Mouse (Mus musculus): Measurements from ENCODE around the gene Gm49661. TPM values are rescaled to one million over a fixed set of nuclear protein-coding genes. Genes with fewer than 3 reads are reported as not detected.

Gm49661 gene
- polyA plus RNA-seq, 1 experiment from 2014 or later = not detected

DNA sequence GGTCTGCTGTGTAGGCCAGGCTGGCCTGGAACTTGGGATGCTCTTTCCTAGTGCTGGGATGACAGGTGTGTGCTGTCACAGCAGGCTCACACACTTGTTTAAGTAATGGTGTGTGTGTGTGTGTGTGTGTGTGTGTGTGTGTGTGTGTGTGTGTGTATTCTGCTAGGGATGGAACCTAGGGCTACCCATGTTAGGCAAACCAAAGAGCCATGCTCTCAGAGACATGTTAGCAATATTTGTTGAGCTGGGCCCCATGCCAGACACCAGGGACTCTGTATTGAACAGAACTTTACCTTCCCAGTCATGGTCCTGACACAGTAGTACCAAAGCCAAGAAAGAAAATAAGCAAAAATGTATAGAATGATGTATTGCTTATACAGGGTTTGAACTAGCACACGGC, 41.7 kb downstream of the Gm49661 start:
- peaks cover 15% of the 10 kb centered on the region for H3K27me3 ChIP-seq (ENCODE audit: control insufficient read depth, insufficient read depth, low read length)
- WGBS = 75% methylated on average over 1 of the region's 1 CpGs

DNA sequence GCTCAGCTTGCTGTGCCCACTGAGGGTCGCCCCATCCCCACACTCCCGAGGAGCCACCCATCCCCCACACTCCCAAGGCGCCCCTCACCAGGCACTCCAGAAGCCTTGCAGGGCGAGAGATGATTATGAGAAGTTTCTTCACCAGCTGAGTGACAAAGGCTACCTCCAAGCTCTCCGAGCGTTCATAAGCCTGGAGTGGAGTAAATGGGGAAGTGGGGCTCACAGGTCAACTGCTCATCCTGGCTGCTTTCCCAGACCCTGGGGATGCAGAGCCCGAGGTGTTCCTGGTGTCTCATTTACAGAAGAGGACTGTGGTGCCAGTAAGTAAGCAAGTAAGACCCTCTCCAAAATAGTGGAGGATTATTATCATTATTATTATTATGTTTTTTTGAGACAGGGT, 43.7 kb downstream of the Gm49661 start:
- no peak overlapping the region for H3K9ac ChIP-seq (replicated peaks; ENCODE audit: low read depth, low read length)
- peaks cover 13% of the 10 kb centered on the region for H3K27me3 ChIP-seq (ENCODE audit: control insufficient read depth, insufficient read depth, low read length)
- 60% methylated on average over 7 of the region's 7 CpGs for WGBS
- no peaks in the 10 kb centered on the region for H3K9me3 ChIP-seq (ENCODE audit: control insufficient read depth, low read depth, low read length)
- no peak overlapping the region for H3K4me3 ChIP-seq (ENCODE audit: low read depth, low read length)
- no peak for ATAC-seq (ENCODE audit: insufficient number of reproducible peaks, insufficient read depth, low FRiP score, low read depth)
- H3K27ac ChIP-seq (ENCODE audit: low read length) = no peak overlapping the region
- no peak overlapping the region for H3K4me2 ChIP-seq (replicated peaks; ENCODE audit: low read depth, low read length)
- 0 out of 2 replicates have a peak, but pooled peaks cover 2% of the 10 kb centered on the region for H3K4me1 ChIP-seq (ENCODE audit: control insufficient read depth, insufficient read depth, low read length)
- no peaks in the 10 kb centered on the region for H3K36me3 ChIP-seq (ENCODE audit: control insufficient read depth, insufficient read depth, low read length)

More for the DNA sequence above, 41.7 kb downstream of the Gm49661 start:
- H3K4me3 ChIP-seq (ENCODE audit: low read depth, low read length) = no peak overlapping the region
- H3K4me1 ChIP-seq (ENCODE audit: control insufficient read depth, insufficient read depth, low read length) = 0 out of 2 replicates have a peak, but pooled peaks cover 2% of the 10 kb centered on the region
- no peak overlapping the region for H3K9ac ChIP-seq (replicated peaks; ENCODE audit: low read depth, low read length)
- no peaks in the 10 kb centered on the region for H3K9me3 ChIP-seq (ENCODE audit: control insufficient read depth, low read depth, low read length)
- H3K27ac ChIP-seq (ENCODE audit: low read length) = no peak overlapping the region
- no peaks in the 10 kb centered on the region for H3K36me3 ChIP-seq (ENCODE audit: control insufficient read depth, insufficient read depth, low read length)
- no peak overlapping the region for H3K4me2 ChIP-seq (replicated peaks; ENCODE audit: low read depth, low read length)
- no peak for ATAC-seq (ENCODE audit: insufficient number of reproducible peaks, insufficient read depth, low FRiP score, low read depth)

DNA sequence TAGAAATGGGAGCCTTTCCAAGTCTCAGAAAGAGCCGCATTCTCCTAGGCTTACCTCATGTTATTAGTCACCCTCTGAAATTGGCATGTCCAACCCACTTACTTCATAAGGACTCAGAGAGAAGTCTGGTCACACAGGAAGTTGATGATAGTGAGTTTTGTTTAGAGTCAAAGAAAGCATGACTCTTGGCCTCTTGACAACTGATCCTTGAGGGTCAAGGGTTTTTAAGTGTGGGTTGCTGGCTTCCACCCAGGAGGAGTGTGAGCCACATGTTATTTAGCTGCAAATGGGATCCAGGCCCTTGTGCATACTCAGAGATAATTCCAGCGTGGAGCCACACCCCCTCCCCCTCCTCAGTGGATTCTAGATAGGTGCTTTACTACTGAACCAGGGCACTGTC, 47.6 kb downstream of the Gm49661 start:
- no peak overlapping the region for H3K4me2 ChIP-seq (replicated peaks; ENCODE audit: low read depth, low read length)
- H3K9me3 ChIP-seq (ENCODE audit: control insufficient read depth, low read depth, low read length) = no peaks in the 10 kb centered on the region
- no peak overlapping the region for H3K4me3 ChIP-seq (ENCODE audit: low read depth, low read length)
- WGBS = 75% methylated on average over 2 of the region's 2 CpGs
- H3K27ac ChIP-seq (ENCODE audit: low read length) = no peak overlapping the region
- H3K36me3 ChIP-seq (ENCODE audit: control insufficient read depth, insufficient read depth, low read length) = no peaks in the 10 kb centered on the region
- H3K27me3 ChIP-seq (ENCODE audit: control insufficient read depth, insufficient read depth, low read length) = 0 out of 2 replicates have a peak, but pooled peaks cover 1% of the 10 kb centered on the region
- no peaks in the 10 kb centered on the region for H3K4me1 ChIP-seq (ENCODE audit: control insufficient read depth, insufficient read depth, low read length)
- H3K9ac ChIP-seq (replicated peaks; ENCODE audit: low read depth, low read length) = no peak overlapping the region
- no peak for ATAC-seq (ENCODE audit: insufficient number of reproducible peaks, insufficient read depth, low FRiP score, low read depth)

DNA sequence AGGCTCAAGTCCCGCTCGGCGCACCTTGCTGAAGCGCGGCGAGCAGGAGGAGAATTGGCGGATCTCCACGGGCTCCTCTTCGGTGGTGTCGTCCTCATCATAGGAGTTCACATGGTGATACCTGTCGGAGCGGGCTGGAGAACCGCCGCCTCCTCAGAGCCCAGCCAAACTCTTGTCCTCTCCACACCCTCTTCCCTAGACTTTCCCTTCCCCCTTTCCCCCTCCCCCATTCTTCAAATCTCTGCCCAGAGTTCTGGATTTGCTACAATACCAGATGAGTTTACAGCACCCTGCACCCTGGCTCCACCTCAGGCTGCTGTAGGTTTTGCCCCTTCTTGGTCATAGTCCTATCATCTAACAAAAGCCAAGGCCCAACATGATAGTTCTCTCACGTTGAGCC, 50.6 kb downstream of the Gm49661 start:
- Histone ChIP-seq H3K4me1 (ENCODE audit: control insufficient read depth, insufficient read depth, low read length) (no peaks in the 10 kb centered on the region), H3K27ac (ENCODE audit: low read length) (no peak overlapping the region), H3K4me2 (replicated peaks; ENCODE audit: low read depth, low read length) (no peak overlapping the region), H3K9ac (replicated peaks; ENCODE audit: low read depth, low read length) (no peak overlapping the region), H3K9me3 (ENCODE audit: control insufficient read depth, low read depth, low read length) (no peaks in the 10 kb centered on the region), H3K27me3 (ENCODE audit: control insufficient read depth, insufficient read depth, low read length) (0 out of 2 replicates have a peak, but pooled peaks cover 4% of the 10 kb centered on the region), H3K4me3 (ENCODE audit: low read depth, low read length) (no peak overlapping the region), H3K36me3 (ENCODE audit: control insufficient read depth, insufficient read depth, low read length) (no peaks in the 10 kb centered on the region)
- ATAC-seq (ENCODE audit: insufficient number of reproducible peaks, insufficient read depth, low FRiP score, low read depth) = no peak
- 88% methylated on average over 15 of the region's 15 CpGs for WGBS

DNA sequence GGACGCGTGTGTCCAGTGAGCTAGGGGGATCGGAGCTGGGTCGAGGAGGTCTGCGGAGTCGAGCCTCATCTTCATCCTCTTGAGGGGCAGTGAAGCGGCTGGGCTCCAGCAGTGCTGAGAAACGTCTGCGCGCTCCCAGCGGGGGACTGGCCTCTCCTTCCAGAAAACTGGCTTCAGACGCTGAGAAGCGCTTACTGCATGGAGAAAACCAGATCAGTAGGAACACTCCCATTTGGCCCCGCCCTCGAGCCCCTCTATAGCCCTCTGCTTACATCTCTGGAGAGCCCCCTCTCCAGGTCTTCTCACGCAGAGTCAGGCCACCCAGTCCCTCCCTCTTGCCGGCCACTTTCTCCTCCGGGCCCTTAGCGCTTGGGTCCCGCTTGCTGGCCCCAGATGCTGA, 51.5 kb downstream of the Gm49661 start:
- H3K4me3 ChIP-seq (ENCODE audit: low read depth, low read length) = no peak overlapping the region
- no peak for ATAC-seq (ENCODE audit: insufficient number of reproducible peaks, insufficient read depth, low FRiP score, low read depth)
- no peaks in the 10 kb centered on the region for H3K36me3 ChIP-seq (ENCODE audit: control insufficient read depth, insufficient read depth, low read length)
- no peak overlapping the region for H3K4me2 ChIP-seq (replicated peaks; ENCODE audit: low read depth, low read length)
- H3K27ac ChIP-seq (ENCODE audit: low read length) = no peak overlapping the region
- no peaks in the 10 kb centered on the region for H3K9me3 ChIP-seq (ENCODE audit: control insufficient read depth, low read depth, low read length)
- H3K4me1 ChIP-seq (ENCODE audit: control insufficient read depth, insufficient read depth, low read length) = no peaks in the 10 kb centered on the region
- no peak overlapping the region for H3K9ac ChIP-seq (replicated peaks; ENCODE audit: low read depth, low read length)
- 38% methylated on average over 20 of the region's 20 CpGs for WGBS
- peaks cover 9% of the 10 kb centered on the region for H3K27me3 ChIP-seq (ENCODE audit: control insufficient read depth, insufficient read depth, low read length)

Small RNA genes within 50 kb of the gene (microRNA-seq; reads per million reads assigned to microRNA genes)
- not detected for gene Gm24197

Other genes with a start within 250 kb of the Gm49661 start
- 2.8 and 5.0 TPM in 2 replicates for gene G430095P16Rik, start 246.4 kb downstream of the Gm49661 start, polyA plus RNA-seq (2014; fragmentation: Nextera tagmentation; extraction: Ambion mirVana)
- 37.8 and 40.5 TPM in 2 replicates for gene Nfix, start 169.1 kb downstream of the Gm49661 start, polyA plus RNA-seq (2014; fragmentation: Nextera tagmentation; extraction: Ambion mirVana)
- 7.1 and 7.6 TPM in 2 replicates for gene Dand5, start 146.6 kb downstream of the Gm49661 start, polyA plus RNA-seq (2014; fragmentation: Nextera tagmentation; extraction: Ambion mirVana)
- 49.5 and 50.5 TPM in 2 replicates for gene Gadd45gip1, start 137.9 kb downstream of the Gm49661 start, polyA plus RNA-seq (2014; fragmentation: Nextera tagmentation; extraction: Ambion mirVana)
- gene Rad23a, start 128.8 kb downstream of the Gm49661 start, polyA plus RNA-seq (2014; fragmentation: Nextera tagmentation; extraction: Ambion mirVana) = 119 and 125 TPM in 2 replicates
- 669 and 791 TPM in 2 replicates for gene Calr, start 122.5 kb downstream of the Gm49661 start, polyA plus RNA-seq (2014; fragmentation: Nextera tagmentation; extraction: Ambion mirVana)
- gene Farsa, start 112.4 kb downstream of the Gm49661 start, polyA plus RNA-seq (2014; fragmentation: Nextera tagmentation; extraction: Ambion mirVana) = 83.7 and 88.9 TPM in 2 replicates
- gene Syce2, start 97.3 kb downstream of the Gm49661 start, polyA plus RNA-seq (2014; fragmentation: Nextera tagmentation; extraction: Ambion mirVana) = 65.4 and 77.8 TPM in 2 replicates
- gene Gcdh, start 75.5 kb downstream of the Gm49661 start, polyA plus RNA-seq (2014; fragmentation: Nextera tagmentation; extraction: Ambion mirVana) = 29.3 and 30.8 TPM in 2 replicates
- 2.3 and 2.4 TPM in 2 replicates for gene Klf1, start 67.5 kb downstream of the Gm49661 start, polyA plus RNA-seq (2014; fragmentation: Nextera tagmentation; extraction: Ambion mirVana)
- 14.7 and 17.9 TPM in 2 replicates for gene Dnase2a, start 60.9 kb downstream of the Gm49661 start, polyA plus RNA-seq (2014; fragmentation: Nextera tagmentation; extraction: Ambion mirVana)
- 2.2 and 3.2 TPM in 2 replicates for gene Mast1, start 32.1 kb downstream of the Gm49661 start, polyA plus RNA-seq (2014; fragmentation: Nextera tagmentation; extraction: Ambion mirVana)
- 0.20 TPM in 1 of 2 replicates, not detected in the other for gene Rtbdn, start 22.4 kb downstream of the Gm49661 start, polyA plus RNA-seq (2014; fragmentation: Nextera tagmentation; extraction: Ambion mirVana)
- gene Prdx2, start 154 bp upstream of the Gm49661 start, polyA plus RNA-seq (2014; fragmentation: Nextera tagmentation; extraction: Ambion mirVana) = 799 and 888 TPM in 2 replicates
- 114 and 125 TPM in 2 replicates for gene Rnaseh2a, start 334 bp upstream of the Gm49661 start, polyA plus RNA-seq (2014; fragmentation: Nextera tagmentation; extraction: Ambion mirVana)
- gene Junb, start 9.3 kb upstream of the Gm49661 start, polyA plus RNA-seq (2014; fragmentation: Nextera tagmentation; extraction: Ambion mirVana) = 16.9 and 23.4 TPM in 2 replicates
- 34.5 and 34.6 TPM in 2 replicates for gene Hook2, start 21.2 kb upstream of the Gm49661 start, polyA plus RNA-seq (2014; fragmentation: Nextera tagmentation; extraction: Ambion mirVana)
- gene Best2, start 45.1 kb upstream of the Gm49661 start, polyA plus RNA-seq (2014; fragmentation: Nextera tagmentation; extraction: Ambion mirVana) = 0.29 and 0.38 TPM in 2 replicates
- gene Asna1, start 55.8 kb upstream of the Gm49661 start, polyA plus RNA-seq (2014; fragmentation: Nextera tagmentation; extraction: Ambion mirVana) = 101 and 103 TPM in 2 replicates
- 132 and 136 TPM in 2 replicates for gene Trir, start 57.4 kb upstream of the Gm49661 start, polyA plus RNA-seq (2014; fragmentation: Nextera tagmentation; extraction: Ambion mirVana)
- 19.0 and 26.5 TPM in 2 replicates for gene Tnpo2, start 67.5 kb upstream of the Gm49661 start, polyA plus RNA-seq (2014; fragmentation: Nextera tagmentation; extraction: Ambion mirVana)
- gene Fbxw9, start 90.6 kb upstream of the Gm49661 start, polyA plus RNA-seq (2014; fragmentation: Nextera tagmentation; extraction: Ambion mirVana) = 31.9 and 32.6 TPM in 2 replicates
- gene Gm5741, start 98.5 kb upstream of the Gm49661 start, polyA plus RNA-seq (2014; fragmentation: Nextera tagmentation; extraction: Ambion mirVana) = not detected in 2 replicates
- 51.9 and 53.9 TPM in 2 replicates for gene Dhps, start 102.3 kb upstream of the Gm49661 start, polyA plus RNA-seq (2014; fragmentation: Nextera tagmentation; extraction: Ambion mirVana)
- gene Wdr83os, start 111.3 kb upstream of the Gm49661 start, polyA plus RNA-seq (2014; fragmentation: Nextera tagmentation; extraction: Ambion mirVana) = 144 and 153 TPM in 2 replicates
- 45.0 and 46.4 TPM in 2 replicates for gene Wdr83, start 111.9 kb upstream of the Gm49661 start, polyA plus RNA-seq (2014; fragmentation: Nextera tagmentation; extraction: Ambion mirVana)
- gene Man2b1, start 113.8 kb upstream of the Gm49661 start, polyA plus RNA-seq (2014; fragmentation: Nextera tagmentation; extraction: Ambion mirVana) = 41.5 and 45.9 TPM in 2 replicates
- 1.7 and 2.9 TPM in 2 replicates for gene Zfp791, start 153.7 kb upstream of the Gm49661 start, polyA plus RNA-seq (2014; fragmentation: Nextera tagmentation; extraction: Ambion mirVana)
- not detected in 2 replicates for gene Cks1brt, start 182.5 kb upstream of the Gm49661 start, polyA plus RNA-seq (2014; fragmentation: Nextera tagmentation; extraction: Ambion mirVana)

Data from stomach, embryonic 14.5 days (tissue).